Mouse (Mus musculus): ENCODE data around the gene Fam13a. TPM values are rescaled to one million over a fixed set of nuclear protein-coding genes. Genes with fewer than 3 reads are reported as not detected.

Gene Fam13a
- polyA plus RNA-seq, 1 experiment from 2014 or later = 10.1 TPM

- Histone ChIP-seq H3K4me3 (ENCODE audit: low read depth, low read length) (no peak overlapping the region), H3K4me1 (ENCODE audit: control insufficient read depth, insufficient read depth, low read length) (peaks cover 3% of the 10 kb centered on the region; the same call in 1 of the 2 replicates), H3K4me2 (ENCODE audit: low read depth, low read length) (no peak overlapping the region), H3K9ac (ENCODE audit: low read depth, low read length) (no peak overlapping the region), H3K27me3 (replicated peaks; ENCODE audit: control insufficient read depth, insufficient read depth, low read length) (no peaks in the 10 kb centered on the region), H3K36me3 (ENCODE audit: control insufficient read depth, insufficient read depth, low read length) (no peaks in the 10 kb centered on the region), H3K9me3 (ENCODE audit: control insufficient read depth, low read length) (no peaks in the 10 kb centered on the region), H3K27ac (replicated peaks; ENCODE audit: low read depth, low read length) (no peak overlapping the region)
- ATAC-seq (ENCODE audit: low read depth) = no peak
- DNase-seq (ENCODE audit: low spot score) = no peak
- 85% methylated on average over 5 of the region's 5 CpGs for WGBS
Measured at GRCm38 (mm10) chr6:58962691-58963090, 61.7 kb downstream of the Fam13a start.

- Histone ChIP-seq H3K4me2 (ENCODE audit: low read depth, low read length) (no peak overlapping the region), H3K36me3 (ENCODE audit: control insufficient read depth, insufficient read depth, low read length) (no peaks in the 10 kb centered on the region), H3K27me3 (replicated peaks; ENCODE audit: control insufficient read depth, insufficient read depth, low read length) (no peaks in the 10 kb centered on the region), H3K4me3 (ENCODE audit: low read depth, low read length) (no peak overlapping the region), H3K9ac (ENCODE audit: low read depth, low read length) (no peak overlapping the region), H3K27ac (replicated peaks; ENCODE audit: low read depth, low read length) (no peak overlapping the region), H3K4me1 (ENCODE audit: control insufficient read depth, insufficient read depth, low read length) (peaks cover 2% of the 10 kb centered on the region; the same call in 1 of the 2 replicates), H3K9me3 (ENCODE audit: control insufficient read depth, low read length) (no peaks in the 10 kb centered on the region)
- 74% methylated on average over 2 of the region's 2 CpGs for WGBS
- ATAC-seq (ENCODE audit: low read depth) (no peak), DNase-seq (ENCODE audit: low spot score) (no peak)
Measured at GRCm38 (mm10) chr6:58960523-58960922, 63.8 kb downstream of the Fam13a start.

GRCm38 (mm10) chr6:58951128-58951992 lies 73.0 kb downstream of the Fam13a start:
- Histone ChIP-seq H3K4me1 (ENCODE audit: control insufficient read depth, insufficient read depth, low read length) (no peaks in the 10 kb centered on the region), H3K4me2 (ENCODE audit: low read depth, low read length) (no peak overlapping the region), H3K4me3 (ENCODE audit: low read depth, low read length) (no peak overlapping the region), H3K9me3 (ENCODE audit: control insufficient read depth, low read length) (no peaks in the 10 kb centered on the region), H3K27ac (replicated peaks; ENCODE audit: low read depth, low read length) (no peak overlapping the region), H3K36me3 (ENCODE audit: control insufficient read depth, insufficient read depth, low read length) (0 out of 2 replicates have a peak, but pooled peaks cover 3% of the 10 kb centered on the region), H3K9ac (ENCODE audit: low read depth, low read length) (no peak overlapping the region), H3K27me3 (replicated peaks; ENCODE audit: control insufficient read depth, insufficient read depth, low read length) (no peaks in the 10 kb centered on the region)
- ATAC-seq (ENCODE audit: low read depth) (no peak), DNase-seq (ENCODE audit: low spot score) (no peak)
- 51% methylated on average over 2 of the region's 2 CpGs for WGBS

- no peak overlapping the region for H3K9ac ChIP-seq (ENCODE audit: low read depth, low read length)
- H3K4me1 ChIP-seq (ENCODE audit: control insufficient read depth, insufficient read depth, low read length) = no peaks in the 10 kb centered on the region
- no peak for ATAC-seq (ENCODE audit: low read depth)
- H3K4me2 ChIP-seq (ENCODE audit: low read depth, low read length) = no peak overlapping the region
- DNase-seq (ENCODE audit: low spot score) = no peak
- H3K9me3 ChIP-seq (ENCODE audit: control insufficient read depth, low read length) = no peaks in the 10 kb centered on the region
- 96% methylated on average over 1 of the region's 1 CpGs for WGBS
- H3K27ac ChIP-seq (replicated peaks; ENCODE audit: low read depth, low read length) = no peak overlapping the region
- H3K36me3 ChIP-seq (ENCODE audit: control insufficient read depth, insufficient read depth, low read length) = 0 out of 2 replicates have a peak, but pooled peaks cover 3% of the 10 kb centered on the region
- H3K27me3 ChIP-seq (replicated peaks; ENCODE audit: control insufficient read depth, insufficient read depth, low read length) = no peaks in the 10 kb centered on the region
- no peak overlapping the region for H3K4me3 ChIP-seq (ENCODE audit: low read depth, low read length)
Measured at GRCm38 (mm10) chr6:58950410-58950809, 73.9 kb downstream of the Fam13a start.

GRCm38 (mm10) chr6:58946840-58947239 lies 77.5 kb downstream of the Fam13a start:
- no peaks in the 10 kb centered on the region for H3K9me3 ChIP-seq (ENCODE audit: control insufficient read depth, low read length)
- no peak overlapping the region for H3K4me3 ChIP-seq (ENCODE audit: low read depth, low read length)
- H3K4me2 ChIP-seq (ENCODE audit: low read depth, low read length) = no peak overlapping the region
- no peak overlapping the region for H3K9ac ChIP-seq (ENCODE audit: low read depth, low read length)
- H3K27ac ChIP-seq (replicated peaks; ENCODE audit: low read depth, low read length) = no peak overlapping the region
- no peaks in the 10 kb centered on the region for H3K36me3 ChIP-seq (ENCODE audit: control insufficient read depth, insufficient read depth, low read length)
- DNase-seq (ENCODE audit: low spot score) = no peak
- H3K27me3 ChIP-seq (replicated peaks; ENCODE audit: control insufficient read depth, insufficient read depth, low read length) = no peaks in the 10 kb centered on the region
- H3K4me1 ChIP-seq (ENCODE audit: control insufficient read depth, insufficient read depth, low read length) = no peaks in the 10 kb centered on the region
- no peak for ATAC-seq (ENCODE audit: low read depth)
- 66% methylated on average over 4 of the region's 4 CpGs for WGBS

- no peak overlapping the region for H3K4me2 ChIP-seq (ENCODE audit: low read depth, low read length)
- H3K27ac ChIP-seq (replicated peaks; ENCODE audit: low read depth, low read length) = no peak overlapping the region
- no peaks in the 10 kb centered on the region for H3K4me1 ChIP-seq (ENCODE audit: control insufficient read depth, insufficient read depth, low read length)
- no peaks in the 10 kb centered on the region for H3K9me3 ChIP-seq (ENCODE audit: control insufficient read depth, low read length)
- ATAC-seq (ENCODE audit: low read depth) (no peak), DNase-seq (ENCODE audit: low spot score) (no peak)
- 67% methylated on average over 2 of the region's 2 CpGs for WGBS
- no peaks in the 10 kb centered on the region for H3K36me3 ChIP-seq (ENCODE audit: control insufficient read depth, insufficient read depth, low read length)
- H3K4me3 ChIP-seq (ENCODE audit: low read depth, low read length) = no peak overlapping the region
- H3K9ac ChIP-seq (ENCODE audit: low read depth, low read length) = no peak overlapping the region
- H3K27me3 ChIP-seq (replicated peaks; ENCODE audit: control insufficient read depth, insufficient read depth, low read length) = no peaks in the 10 kb centered on the region
Measured at GRCm38 (mm10) chr6:58946246-58946645, 78.1 kb downstream of the Fam13a start.

GRCm38 (mm10) chr6:58943958-58944357 lies 80.4 kb downstream of the Fam13a start:
- Histone ChIP-seq H3K4me3 (ENCODE audit: low read depth, low read length) (no peak overlapping the region), H3K27me3 (replicated peaks; ENCODE audit: control insufficient read depth, insufficient read depth, low read length) (no peaks in the 10 kb centered on the region), H3K4me2 (ENCODE audit: low read depth, low read length) (no peak overlapping the region), H3K9ac (ENCODE audit: low read depth, low read length) (no peak overlapping the region), H3K27ac (replicated peaks; ENCODE audit: low read depth, low read length) (no peak overlapping the region), H3K9me3 (ENCODE audit: control insufficient read depth, low read length) (no peaks in the 10 kb centered on the region), H3K4me1 (ENCODE audit: control insufficient read depth, insufficient read depth, low read length) (no peaks in the 10 kb centered on the region), H3K36me3 (ENCODE audit: control insufficient read depth, insufficient read depth, low read length) (no peaks in the 10 kb centered on the region)
- DNase-seq (ENCODE audit: low spot score) = no peak
- 82% methylated on average over 3 of the region's 3 CpGs for WGBS
- ATAC-seq (ENCODE audit: low read depth) = no peak

- Histone ChIP-seq H3K4me3 (ENCODE audit: low read depth, low read length) (no peak overlapping the region), H3K4me1 (ENCODE audit: control insufficient read depth, insufficient read depth, low read length) (no peaks in the 10 kb centered on the region), H3K9ac (ENCODE audit: low read depth, low read length) (no peak overlapping the region), H3K36me3 (ENCODE audit: control insufficient read depth, insufficient read depth, low read length) (no peaks in the 10 kb centered on the region), H3K27me3 (replicated peaks; ENCODE audit: control insufficient read depth, insufficient read depth, low read length) (no peaks in the 10 kb centered on the region), H3K27ac (replicated peaks; ENCODE audit: low read depth, low read length) (no peak overlapping the region), H3K4me2 (ENCODE audit: low read depth, low read length) (no peak overlapping the region), H3K9me3 (ENCODE audit: control insufficient read depth, low read length) (no peaks in the 10 kb centered on the region)
- 91% methylated on average over 2 of the region's 2 CpGs for WGBS
- DNase-seq (ENCODE audit: low spot score) = no peak
- ATAC-seq (ENCODE audit: low read depth) = no peak
Measured at GRCm38 (mm10) chr6:58942276-58942675, 82.1 kb downstream of the Fam13a start.

GRCm38 (mm10) chr6:58937726-58938125 lies 86.6 kb downstream of the Fam13a start:
- H3K9ac ChIP-seq (ENCODE audit: low read depth, low read length) = no peak overlapping the region
- no peak overlapping the region for H3K4me2 ChIP-seq (ENCODE audit: low read depth, low read length)
- H3K4me3 ChIP-seq (ENCODE audit: low read depth, low read length) = no peak overlapping the region
- H3K27ac ChIP-seq (replicated peaks; ENCODE audit: low read depth, low read length) = no peak overlapping the region
- no peaks in the 10 kb centered on the region for H3K36me3 ChIP-seq (ENCODE audit: control insufficient read depth, insufficient read depth, low read length)
- DNase-seq (ENCODE audit: low spot score) (no peak), ATAC-seq (ENCODE audit: low read depth) (no peak)
- 0 out of 2 replicates have a peak, but pooled peaks cover 5% of the 10 kb centered on the region for H3K4me1 ChIP-seq (ENCODE audit: control insufficient read depth, insufficient read depth, low read length)
- no peaks in the 10 kb centered on the region for H3K27me3 ChIP-seq (replicated peaks; ENCODE audit: control insufficient read depth, insufficient read depth, low read length)
- H3K9me3 ChIP-seq (ENCODE audit: control insufficient read depth, low read length) = no peaks in the 10 kb centered on the region
